Mouse (Mus musculus) thymus, adult 2 months (tissue): Measurements from ENCODE around the gene Dync2li1.

Experiments used
- CTCF ChIP-seq: fragments of 200-500 bp; IDR thresholded peaks from 2 replicates; pipeline ENCODE4 v1.5.1; 2012; ENCODE audit warnings: mild to moderate bottlenecking, control low read depth, low read length, moderate library complexity, borderline replicate concordance; ENCODE audit not compliant: control insufficient read depth, poor library complexity, insufficient read depth; ENCODE audit errors: extremely low read depth
- POLR2A ChIP-seq: fragments of 200-500 bp; IDR thresholded peaks from 2 replicates; pipeline ENCODE4 v1.6.1; 2012; ENCODE audit warnings: mild to moderate bottlenecking, low read length, control low read depth, moderate library complexity; ENCODE audit not compliant: control insufficient read depth, poor library complexity, insufficient read depth; ENCODE audit errors: extremely low read depth

DNA sequence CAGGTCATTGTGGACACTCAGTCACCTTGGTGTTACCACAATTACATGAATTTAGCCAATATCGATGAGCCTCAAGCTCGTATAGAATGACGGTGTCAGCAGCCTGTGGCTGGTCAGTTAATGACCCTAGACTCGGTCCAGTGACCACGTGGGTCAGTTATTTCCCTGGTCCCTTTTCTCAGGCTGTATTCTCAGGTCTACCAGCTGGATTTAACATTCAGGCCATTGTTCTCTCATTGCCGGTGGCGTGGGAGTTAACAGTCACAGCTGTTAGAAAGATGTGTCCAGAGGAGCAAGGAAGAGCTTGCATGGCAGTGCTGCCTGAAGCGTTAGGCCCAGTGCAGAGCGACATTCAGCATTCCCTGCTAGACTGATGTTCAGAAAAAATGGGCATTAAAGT, 42.2 kb upstream of the Dync2li1 start:
- TF ChIP-seq CTCF (no peak), POLR2A (no peak)
